Mouse (Mus musculus) liver, adult 2 months (tissue): ENCODE results near the gene Fgfr2.

Experiments used
- CTCF ChIP-seq: fragments of 200-500 bp; IDR thresholded peaks from 2 replicates; pipeline ENCODE4 v1.5.1; 2011; ENCODE audit warnings: low read depth, low read length, control low read depth
- POLR2A ChIP-seq: fragments of 200-500 bp; IDR thresholded peaks from 2 replicates; pipeline ENCODE4 v1.6.1; 2011; ENCODE audit warnings: low read length, control low read depth; ENCODE audit not compliant: insufficient read depth; ENCODE audit errors: extremely low read depth

- TF ChIP-seq CTCF, result no peak
- TF ChIP-seq POLR2A, result no peak
These were observed 1376.4 kb downstream of the Fgfr2 start for GRCm38 (mm10) chr7:131746752-131747151.
